Mouse (Mus musculus): Measurements from ENCODE around the gene Abcc6. TPM values are rescaled to one million over a fixed set of nuclear protein-coding genes. Genes with fewer than 3 reads are reported as not detected.
A peak's percentile ranks its signal among the peaks of the same experiment; 100 is the strongest.

Gene Abcc6
- polyA plus RNA-seq (2016; fragmentation: Nextera tagmentation; extraction: Ambion mirVana) = 0.02 and 1.3 TPM in 2 replicates

- H3K27me3 ChIP-seq (ENCODE audit: insufficient read depth, poor library complexity, severe bottlenecking) = peaks cover 4% of the 10 kb centered on the region; the same call in 1 of the 2 replicates
- H3K4me1 ChIP-seq = peaks cover 18% of the 10 kb centered on the region
- no peaks in the 10 kb centered on the region for H3K36me3 ChIP-seq
- H3K9me3 ChIP-seq = no peaks in the 10 kb centered on the region
- H3K4me3 ChIP-seq = peak within 1 kb of the TSS; percentile 31
- no peak within 1 kb of the TSS for H3K27ac ChIP-seq
- WGBS = 9% methylated on average over 11 of the region's 11 CpGs
- peak; percentile 79 for DNase-seq (ENCODE audit: low spot score)
Observed at GRCm38 (mm10) chr7:46030145-46030488, at the start of gene Abcc6. TSS of gene Abcc6 (minus strand) at chr7:46030302.

GRCm38 (mm10) chr7:46077675-46078074 lies 47.6 kb upstream of the Abcc6 start:
- Histone ChIP-seq H3K9me3 (no peaks in the 10 kb centered on the region), H3K27ac (no peak overlapping the region), H3K4me3 (no peak overlapping the region), H3K36me3 (peaks cover 95% of the 10 kb centered on the region), H3K4me1 (peaks cover 9% of the 10 kb centered on the region; the same call in 1 of the 2 replicates), H3K27me3 (ENCODE audit: insufficient read depth, poor library complexity, severe bottlenecking) (no peaks in the 10 kb centered on the region)
- no peak for DNase-seq (ENCODE audit: low spot score)
- 91% methylated on average over 12 of the region's 12 CpGs for WGBS

- no peak overlapping the region for H3K4me3 ChIP-seq
- H3K9me3 ChIP-seq = no peaks in the 10 kb centered on the region
- H3K36me3 ChIP-seq = peaks cover 95% of the 10 kb centered on the region
- no peak overlapping the region for H3K27ac ChIP-seq
- no peak for DNase-seq (ENCODE audit: low spot score)
- H3K27me3 ChIP-seq (ENCODE audit: insufficient read depth, poor library complexity, severe bottlenecking) = no peaks in the 10 kb centered on the region
- 85% methylated on average over 7 of the region's 7 CpGs for WGBS
- 0 out of 2 replicates have a peak, but pooled peaks cover 4% of the 10 kb centered on the region for H3K4me1 ChIP-seq
Observed at GRCm38 (mm10) chr7:46076844-46077243, 46.7 kb upstream of the Abcc6 start.

GRCm38 (mm10) chr7:46068831-46069230 lies 38.7 kb upstream of the Abcc6 start:
- WGBS = 95% methylated on average over 8 of the region's 8 CpGs
- no peak overlapping the region for H3K27ac ChIP-seq
- DNase-seq (ENCODE audit: low spot score) = no peak
- peaks cover 92% of the 10 kb centered on the region for H3K36me3 ChIP-seq
- H3K9me3 ChIP-seq = no peaks in the 10 kb centered on the region
- 0 out of 2 replicates have a peak, but pooled peaks cover 3% of the 10 kb centered on the region for H3K4me1 ChIP-seq
- no peak overlapping the region for H3K4me3 ChIP-seq
- no peaks in the 10 kb centered on the region for H3K27me3 ChIP-seq (ENCODE audit: insufficient read depth, poor library complexity, severe bottlenecking)

DNA sequence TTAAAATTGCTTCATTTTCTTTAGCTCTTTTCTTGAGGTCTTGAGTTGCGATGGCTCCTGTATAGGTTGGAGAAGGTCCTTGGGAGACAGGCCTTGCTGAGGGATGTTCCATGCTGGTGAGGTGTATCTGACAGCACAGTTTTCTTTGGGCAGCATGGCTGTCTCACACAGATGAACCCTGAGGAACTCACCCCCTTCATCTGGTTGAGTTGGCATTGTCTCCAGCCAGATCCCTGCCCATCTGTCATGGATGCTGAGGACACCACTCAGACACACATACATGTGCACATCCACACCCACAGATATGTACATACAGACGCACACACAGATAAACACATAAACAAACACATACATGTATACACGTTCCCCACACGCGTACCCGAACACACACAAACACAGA lies 33.2 kb upstream of the Abcc6 start:
- H3K4me3 ChIP-seq = no peak overlapping the region
- H3K4me1 ChIP-seq = 0 out of 2 replicates have a peak, but pooled peaks cover 6% of the 10 kb centered on the region
- 95% methylated on average over 6 of the region's 6 CpGs for WGBS
- H3K27ac ChIP-seq = no peak overlapping the region
- peaks cover 92% of the 10 kb centered on the region for H3K36me3 ChIP-seq
- no peaks in the 10 kb centered on the region for H3K9me3 ChIP-seq
- H3K27me3 ChIP-seq (ENCODE audit: insufficient read depth, poor library complexity, severe bottlenecking) = no peaks in the 10 kb centered on the region
- no peak for DNase-seq (ENCODE audit: low spot score)

- Histone ChIP-seq H3K9me3 (no peaks in the 10 kb centered on the region), H3K4me1 (0 out of 2 replicates have a peak, but pooled peaks cover 6% of the 10 kb centered on the region), H3K27ac (no peak overlapping the region), H3K4me3 (no peak overlapping the region), H3K36me3 (peaks cover 94% of the 10 kb centered on the region), H3K27me3 (ENCODE audit: insufficient read depth, poor library complexity, severe bottlenecking) (no peaks in the 10 kb centered on the region)
- WGBS = 92% methylated on average over 16 of the region's 16 CpGs
- DNase-seq (ENCODE audit: low spot score) = no peak
Observed at GRCm38 (mm10) chr7:46061614-46062013, 31.5 kb upstream of the Abcc6 start.

GRCm38 (mm10) chr7:46060688-46061087 lies 30.6 kb upstream of the Abcc6 start:
- Histone ChIP-seq H3K27me3 (ENCODE audit: insufficient read depth, poor library complexity, severe bottlenecking) (no peaks in the 10 kb centered on the region), H3K9me3 (no peaks in the 10 kb centered on the region), H3K27ac (no peak overlapping the region), H3K4me1 (0 out of 2 replicates have a peak, but pooled peaks cover 3% of the 10 kb centered on the region), H3K36me3 (peaks cover 92% of the 10 kb centered on the region), H3K4me3 (no peak overlapping the region)
- DNase-seq (ENCODE audit: low spot score) = no peak
- WGBS = 94% methylated on average over 8 of the region's 8 CpGs

DNA sequence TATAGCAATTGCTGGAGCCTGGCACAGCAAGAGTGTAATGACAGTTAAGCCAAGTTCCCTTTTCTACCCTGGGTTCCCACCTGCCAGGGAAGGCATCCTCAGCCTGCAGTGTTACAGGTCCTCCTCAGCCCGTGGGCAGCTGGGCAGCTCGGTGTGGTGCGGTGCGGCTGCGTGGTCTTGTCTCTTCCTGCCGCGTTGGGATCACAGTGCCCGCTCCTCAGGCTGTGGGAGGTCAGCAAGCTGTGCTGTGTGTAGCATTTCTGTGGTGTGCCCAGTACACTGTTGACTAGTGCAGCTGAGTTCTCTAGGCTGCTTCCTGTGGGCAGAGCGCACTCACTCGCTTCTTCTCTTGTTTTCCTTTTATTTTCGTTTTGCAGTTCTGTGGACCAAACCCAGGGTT lies 28.8 kb upstream of the Abcc6 start:
- H3K27ac ChIP-seq = no peak overlapping the region
- peaks cover 93% of the 10 kb centered on the region for H3K36me3 ChIP-seq
- no peak for DNase-seq (ENCODE audit: low spot score)
- H3K9me3 ChIP-seq = no peaks in the 10 kb centered on the region
- no peak overlapping the region for H3K4me3 ChIP-seq
- no peaks in the 10 kb centered on the region for H3K27me3 ChIP-seq (ENCODE audit: insufficient read depth, poor library complexity, severe bottlenecking)
- 0 out of 2 replicates have a peak, but pooled peaks cover 3% of the 10 kb centered on the region for H3K4me1 ChIP-seq
- WGBS = 90% methylated on average over 11 of the region's 11 CpGs

DNA sequence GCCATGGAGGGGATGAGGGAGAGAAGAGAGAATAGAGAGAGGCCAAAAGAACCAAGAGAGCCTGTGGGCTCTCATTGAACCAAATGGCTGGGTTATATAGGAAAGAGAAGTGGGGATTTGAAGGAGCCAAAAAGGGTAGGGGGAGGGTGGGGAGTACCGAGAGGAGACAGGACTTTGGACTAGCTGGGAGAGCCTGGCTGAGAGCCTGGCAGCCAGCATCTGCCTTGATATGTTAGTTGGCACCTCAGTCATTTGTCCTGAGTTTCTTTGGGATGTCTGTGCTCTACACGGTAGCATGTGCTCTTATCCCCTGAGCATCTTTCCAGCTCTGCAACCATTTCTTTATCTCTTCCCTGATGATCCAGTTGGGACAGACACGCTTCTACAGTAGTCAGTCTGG lies 23.5 kb upstream of the Abcc6 start:
- no peak overlapping the region for H3K4me3 ChIP-seq
- WGBS = 93% methylated on average over 3 of the region's 3 CpGs
- no peak overlapping the region for H3K27ac ChIP-seq
- DNase-seq (ENCODE audit: low spot score) = no peak
- H3K27me3 ChIP-seq (ENCODE audit: insufficient read depth, poor library complexity, severe bottlenecking) = no peaks in the 10 kb centered on the region
- no peaks in the 10 kb centered on the region for H3K9me3 ChIP-seq
- no peaks in the 10 kb centered on the region for H3K4me1 ChIP-seq
- peaks cover 87% of the 10 kb centered on the region for H3K36me3 ChIP-seq

- H3K4me1 ChIP-seq = no peaks in the 10 kb centered on the region
- no peak for DNase-seq (ENCODE audit: low spot score)
- 89% methylated on average over 4 of the region's 4 CpGs for WGBS
- H3K36me3 ChIP-seq = peaks cover 86% of the 10 kb centered on the region
- H3K27me3 ChIP-seq (ENCODE audit: insufficient read depth, poor library complexity, severe bottlenecking) = no peaks in the 10 kb centered on the region
- no peak overlapping the region for H3K27ac ChIP-seq
- H3K4me3 ChIP-seq = no peak overlapping the region
- H3K9me3 ChIP-seq = no peaks in the 10 kb centered on the region
Observed at GRCm38 (mm10) chr7:46052161-46052821, 22.2 kb upstream of the Abcc6 start.

- 89% methylated on average over 7 of the region's 7 CpGs for WGBS
- Histone ChIP-seq H3K4me1 (no peaks in the 10 kb centered on the region), H3K27me3 (ENCODE audit: insufficient read depth, poor library complexity, severe bottlenecking) (no peaks in the 10 kb centered on the region), H3K27ac (no peak overlapping the region), H3K9me3 (no peaks in the 10 kb centered on the region), H3K36me3 (peaks cover 85% of the 10 kb centered on the region), H3K4me3 (no peak overlapping the region)
- no peak for DNase-seq (ENCODE audit: low spot score)
Observed at GRCm38 (mm10) chr7:46049981-46050380, 19.9 kb upstream of the Abcc6 start.

DNA sequence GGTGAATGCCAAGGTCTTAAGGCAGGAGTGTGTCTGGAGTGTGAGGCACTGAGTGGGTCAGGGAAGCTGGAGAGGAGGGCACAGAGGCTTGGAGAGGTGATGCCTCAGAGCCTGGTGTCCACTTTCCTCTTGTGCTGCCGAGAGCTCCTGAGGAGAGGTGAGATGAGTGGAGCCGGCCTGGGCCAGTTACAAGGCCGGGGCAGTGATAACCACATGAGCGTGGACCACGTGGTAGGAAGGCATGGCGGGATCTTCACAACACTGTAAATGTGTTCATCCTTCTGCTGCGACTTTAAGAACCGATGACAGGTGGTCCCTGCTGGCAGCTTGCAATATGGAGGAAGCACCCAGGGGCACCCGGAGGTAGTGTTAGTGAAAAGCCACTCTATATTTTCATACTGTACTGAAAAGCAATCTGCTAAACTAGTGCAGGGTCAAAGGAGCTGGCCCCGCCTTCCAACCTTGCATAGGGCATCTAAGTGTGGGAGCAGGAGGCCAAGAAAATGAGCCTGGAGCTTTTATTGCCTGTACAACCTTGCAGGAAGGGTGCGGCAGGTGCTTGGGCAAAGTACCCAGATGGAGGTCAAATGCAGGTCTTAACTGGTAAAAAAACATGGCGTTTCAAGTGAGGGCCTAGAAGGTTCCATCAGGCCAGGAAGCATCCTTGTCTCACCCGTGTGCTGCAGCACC lies 17.9 kb upstream of the Abcc6 start:
- H3K4me3 ChIP-seq = no peak overlapping the region
- H3K36me3 ChIP-seq = peaks cover 85% of the 10 kb centered on the region
- no peak overlapping the region for H3K27ac ChIP-seq
- DNase-seq (ENCODE audit: low spot score) = no peak
- 89% methylated on average over 13 of the region's 13 CpGs for WGBS
- no peaks in the 10 kb centered on the region for H3K9me3 ChIP-seq
- no peaks in the 10 kb centered on the region for H3K27me3 ChIP-seq (ENCODE audit: insufficient read depth, poor library complexity, severe bottlenecking)
- H3K4me1 ChIP-seq = no peaks in the 10 kb centered on the region

DNA sequence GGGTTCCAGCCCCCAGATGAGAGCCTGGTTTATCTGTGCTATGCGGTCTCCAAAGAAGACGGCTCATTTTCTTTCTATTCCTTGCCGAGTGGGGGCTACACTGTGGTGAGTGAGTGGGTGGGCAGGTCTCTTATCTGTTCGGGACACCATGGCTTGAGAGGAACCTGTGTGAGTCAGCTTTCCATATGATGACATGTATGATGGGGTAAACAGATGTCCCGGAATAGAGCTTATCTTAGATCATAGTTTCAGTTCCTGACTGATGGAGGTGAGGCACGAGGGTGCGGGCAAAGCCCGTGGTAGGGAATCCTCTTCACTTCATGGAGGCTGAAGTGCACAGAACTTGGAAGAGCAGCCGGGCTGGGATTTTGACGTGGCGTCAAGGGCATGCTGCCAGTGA lies 15.8 kb upstream of the Abcc6 start:
- Histone ChIP-seq H3K27ac (no peak overlapping the region), H3K4me3 (no peak overlapping the region), H3K36me3 (peaks cover 90% of the 10 kb centered on the region), H3K27me3 (ENCODE audit: insufficient read depth, poor library complexity, severe bottlenecking) (no peaks in the 10 kb centered on the region), H3K4me1 (no peaks in the 10 kb centered on the region), H3K9me3 (no peaks in the 10 kb centered on the region)
- 88% methylated on average over 11 of the region's 11 CpGs for WGBS
- DNase-seq (ENCODE audit: low spot score) = no peak
